Mouse (Mus musculus) CH12.LX (cell line): ENCODE data around the gene Extl1.

ENCODE experiments used
- CTCF ChIP-seq, 2 experiments: IDR thresholded peaks in 1 of 2; conservative IDR thresholded peaks in 1 of 2; 2 replicates each; pipeline ENCODE4 v1.5.1; 2011 to 2012; ENCODE audit warnings: low read depth in 2 of 2, low read length in 2 of 2, improper control_type of control experiment in 1 of 2, inconsistent platforms in 1 of 2, mild to moderate bottlenecking in 1 of 2, moderate library complexity in 1 of 2
- EP300 ChIP-seq: IDR thresholded peaks from 2 replicates; pipeline ENCODE4 v1.6.1; 2011; ENCODE audit warnings: low read length, improper control_type of control experiment
- HCFC1 ChIP-seq: IDR thresholded peaks from 2 replicates; pipeline ENCODE4 v1.6.1; 2012; ENCODE audit warnings: low read depth, mild to moderate bottlenecking, inconsistent platforms, low read length, improper control_type of control experiment
- JUN ChIP-seq: IDR thresholded peaks from 2 replicates; pipeline ENCODE4 v1.6.1; 2011; ENCODE audit warnings: low read depth, mild to moderate bottlenecking, low read length, improper control_type of control experiment, moderate library complexity; ENCODE audit not compliant: insufficient read depth
- MEF2A ChIP-seq: IDR thresholded peaks from 2 replicates; pipeline ENCODE4 v1.6.1; 2014; ENCODE audit warnings: low read depth, mild to moderate bottlenecking, inconsistent platforms, low read length, improper control_type of control experiment, borderline replicate concordance
- MXI1 ChIP-seq: IDR thresholded peaks from 2 replicates; pipeline ENCODE4 v1.6.1; 2011; ENCODE audit warnings: mild to moderate bottlenecking, low read depth, low read length, improper control_type of control experiment
- PAX5 ChIP-seq: IDR thresholded peaks from 2 replicates; pipeline ENCODE4 v1.6.1; 2012; ENCODE audit warnings: low read length, inconsistent platforms, mixed read lengths
- SMC3 ChIP-seq: IDR thresholded peaks from 2 replicates; pipeline ENCODE4 v1.6.1; 2011; ENCODE audit warnings: low read depth, low read length, improper control_type of control experiment
- TBP ChIP-seq: conservative IDR thresholded peaks from 2 replicates; pipeline ENCODE4 v1.6.1; 2011; ENCODE audit warnings: low read depth, low read length, improper control_type of control experiment
- ZC3H11A ChIP-seq: IDR thresholded peaks from 2 replicates; pipeline ENCODE4 v1.6.1; 2012; ENCODE audit warnings: low read depth, mild to moderate bottlenecking, inconsistent platforms, low read length, improper control_type of control experiment
- ZMIZ1 ChIP-seq: IDR thresholded peaks from 2 replicates; pipeline ENCODE4 v1.6.1; 2012; ENCODE audit warnings: low read depth, mild to moderate bottlenecking, inconsistent platforms, low read length, improper control_type of control experiment

GRCm38 (mm10) chr4:134352929-134353328, 30.7 kb downstream of the Extl1 start:
- TF ChIP-seq TBP, result peak; percentile 48; the same call in 1 of the 2 replicates
- TF ChIP-seq EP300, result no peak
- no peak; the same call in 1 of the 2 replicates for TF ChIP-seq HCFC1
- no peak for TF ChIP-seq MXI1
- no peak for TF ChIP-seq CTCF (conservative IDR thresholded peaks at IDR 0.05 in 1 of 2, IDR thresholded peaks at IDR 0.05 in 1 of 2; ENCODE audit: low read depth in 2 of 2, low read length in 2 of 2)
- TF ChIP-seq ZMIZ1, result 0 out of 2 replicates have a peak, but pooled peaks have one; percentile 1
- no peak for TF ChIP-seq SMC3
- TF ChIP-seq JUN, result no peak
- TF ChIP-seq PAX5, result no peak
- no peak for TF ChIP-seq MEF2A
- TF ChIP-seq ZC3H11A, result no peak
